Mouse (Mus musculus) lung, adult 2 months (tissue): ENCODE measurements around the gene Zbtb20.

Experiments used
- CTCF ChIP-seq: fragments of 200-500 bp; IDR thresholded peaks from 2 replicates; pipeline ENCODE4 v1.5.1; 2011; ENCODE audit warnings: mild to moderate bottlenecking, low read length, control low read depth; ENCODE audit not compliant: insufficient read depth
- POLR2A ChIP-seq: fragments of 200-500 bp; IDR thresholded peaks from 2 replicates; pipeline ENCODE4 v1.6.1; 2011; ENCODE audit warnings: low read depth, mild to moderate bottlenecking, control low read depth, low read length, borderline replicate concordance; ENCODE audit errors: extremely low read depth

DNA sequence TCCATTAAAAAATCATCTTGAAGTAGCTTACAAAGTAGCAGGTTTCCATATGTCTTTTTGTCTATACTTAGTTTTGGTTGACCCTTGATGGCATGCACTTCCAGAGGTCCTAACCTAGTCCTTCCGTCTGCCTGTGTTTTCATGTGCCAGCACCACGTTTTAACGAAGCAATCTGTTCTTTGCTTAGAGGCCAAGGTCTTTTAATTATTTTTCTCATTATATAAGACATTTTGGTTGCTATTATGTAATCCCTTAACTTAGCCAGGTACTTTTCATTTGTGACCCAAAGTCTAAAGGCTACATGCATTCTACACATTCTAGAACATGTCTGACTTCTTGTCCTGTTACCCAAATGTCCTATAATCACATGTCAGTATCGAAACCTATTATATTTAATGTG is 35.6 kb downstream of the Zbtb20 start:
- TF ChIP-seq POLR2A (no peak), CTCF (no peak)
